Mouse (Mus musculus) olfactory bulb, adult 2 months (tissue): ENCODE data around the gene Ubr7.
A peak's percentile ranks its signal among the peaks of the same experiment; 100 is the strongest.

Experiments used
- CTCF ChIP-seq: fragments of 200-500 bp; IDR thresholded peaks from 2 replicates; pipeline ENCODE4 v1.5.1; 2012; ENCODE audit warnings: low read depth, mild to moderate bottlenecking, low read length, moderate library complexity; ENCODE audit not compliant: insufficient read depth
- POLR2A ChIP-seq: fragments of 200-500 bp; IDR thresholded peaks from 2 replicates; pipeline ENCODE4 v1.6.1; 2012; ENCODE audit warnings: mild to moderate bottlenecking, low read depth, low read length, moderate library complexity; ENCODE audit not compliant: insufficient read depth

- TF ChIP-seq CTCF = peak; percentile 73; the same call in 1 of the 2 replicates
- TF ChIP-seq POLR2A = peak; percentile 58
Observed at GRCm38 (mm10) chr12:102757689-102758402, at the start of gene Ubr7, which contains the start of the genes Gm28051 and Gon7.
